Mouse (Mus musculus): ENCODE measurements around the gene Cep170.
"Not testable (repeated sequence)": the region's sequence is repeated elsewhere in the genome, so short reads cannot be mapped to it uniquely, and the experiment has no call there.

Gene Cep170

DNA sequence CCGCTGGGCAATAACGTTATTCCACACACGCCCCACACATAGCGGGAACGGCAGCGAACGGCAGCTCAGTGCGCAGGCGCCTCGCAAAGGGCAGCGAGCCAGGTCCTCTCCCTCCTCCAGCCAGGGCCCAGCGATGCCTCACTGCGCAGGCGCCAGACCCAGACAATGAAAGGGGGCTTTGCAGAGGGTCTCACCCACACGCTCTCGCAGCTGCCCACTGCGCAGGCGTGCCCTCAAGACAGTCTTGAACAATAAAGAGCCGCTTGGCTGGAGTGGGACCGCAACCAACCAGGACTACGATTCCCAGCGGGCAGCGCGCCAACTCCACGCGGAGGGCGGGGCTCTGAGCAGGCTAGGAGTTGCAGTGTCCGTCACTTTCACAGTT, at the start of gene Cep170:
Gene Cep170 (minus strand): TSS at position 32 of the 385 bp plus-strand sequence.
- peak; percentile 100 for DNase-seq

DNA sequence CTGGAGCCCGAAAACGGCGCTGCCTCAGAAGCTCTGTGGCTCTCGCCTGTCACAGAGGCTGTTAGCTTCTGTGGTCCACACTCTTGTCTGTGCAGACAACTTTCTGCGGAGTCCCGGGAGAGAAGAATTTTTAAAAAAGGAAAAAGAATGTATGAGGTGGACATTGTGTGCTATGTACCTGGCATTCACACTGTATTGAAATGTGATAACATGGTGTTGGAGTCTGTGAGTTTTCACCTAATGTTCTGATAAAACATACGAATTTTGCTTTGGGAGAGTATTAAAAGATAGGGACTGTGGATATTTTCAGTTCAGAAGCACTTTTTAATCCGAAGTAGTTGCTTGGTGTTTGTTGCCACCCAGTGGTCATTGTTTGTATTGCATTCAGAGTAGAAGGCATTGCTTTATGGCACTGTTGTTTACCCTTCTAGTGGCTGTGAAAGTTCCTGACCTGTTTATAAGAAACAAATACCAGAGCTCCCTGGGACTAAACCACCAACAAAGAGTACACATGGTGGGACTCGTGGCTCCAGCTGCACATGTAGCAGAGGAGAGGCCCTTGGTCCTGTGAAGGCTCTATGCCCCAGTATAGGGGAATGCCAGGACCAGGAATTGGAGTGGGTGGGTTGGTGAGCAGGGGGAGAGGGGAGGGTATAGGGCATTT, 48.2 kb upstream of the Cep170 start:
- DNase-seq: no peak

DNA sequence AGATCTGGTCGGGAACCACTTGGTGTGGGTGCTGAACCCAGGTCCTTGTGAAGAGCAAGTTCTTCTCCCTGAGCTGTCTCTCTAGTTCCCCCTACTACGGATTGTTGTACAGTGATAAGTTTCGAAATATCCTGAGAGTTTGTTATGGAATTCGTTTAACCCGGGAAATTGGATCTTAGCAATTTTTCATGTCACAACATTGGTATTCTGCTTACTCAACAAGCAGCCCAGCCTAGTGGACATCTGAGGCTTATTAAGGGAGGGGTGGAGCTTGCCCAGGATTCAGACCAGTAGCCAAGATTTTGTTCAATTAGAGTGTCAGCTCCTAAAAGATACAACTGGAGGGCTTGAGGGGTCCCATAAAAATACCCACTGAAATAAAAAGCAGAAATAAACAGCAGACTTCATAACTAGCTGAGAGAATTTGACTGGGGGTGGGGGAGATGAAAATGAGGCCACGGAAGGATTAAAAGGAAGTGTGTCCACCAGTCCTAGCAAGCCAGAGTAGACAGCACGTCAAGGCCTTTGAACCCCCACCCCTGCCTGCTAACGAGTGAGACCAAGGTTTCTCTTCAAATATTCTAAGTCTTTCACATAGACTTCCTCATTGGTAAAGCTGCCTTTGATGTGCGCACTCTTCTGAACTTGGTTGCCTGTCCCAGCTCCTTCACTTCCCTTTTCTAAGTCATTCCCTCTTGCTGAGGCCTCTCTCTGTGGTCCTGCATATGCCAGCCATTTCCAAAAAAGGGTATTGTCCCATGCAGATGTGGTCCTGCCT, 39.1 kb upstream of the Cep170 start:
- peak; percentile 90 for DNase-seq

DNA sequence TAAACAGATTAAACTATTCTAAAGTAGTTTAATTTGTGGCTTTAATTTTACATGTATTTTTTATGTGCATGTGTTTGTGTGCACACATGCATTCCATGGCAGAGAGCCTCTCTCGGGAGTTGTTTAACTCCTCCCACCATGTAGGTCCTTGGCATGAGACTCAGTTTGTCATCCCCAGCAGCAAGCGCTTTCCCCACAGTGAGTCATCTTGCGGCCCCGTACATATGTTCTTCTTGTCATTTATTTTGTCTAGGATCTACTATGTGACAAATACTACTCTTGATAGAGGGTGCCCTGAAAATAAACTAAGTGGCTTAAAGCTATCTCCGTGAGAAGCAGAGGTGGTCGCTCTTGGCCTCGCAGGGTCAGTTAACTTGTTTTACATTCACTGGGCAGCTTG, 37.5 kb upstream of the Cep170 start:
- peak; percentile 74 for DNase-seq

DNA sequence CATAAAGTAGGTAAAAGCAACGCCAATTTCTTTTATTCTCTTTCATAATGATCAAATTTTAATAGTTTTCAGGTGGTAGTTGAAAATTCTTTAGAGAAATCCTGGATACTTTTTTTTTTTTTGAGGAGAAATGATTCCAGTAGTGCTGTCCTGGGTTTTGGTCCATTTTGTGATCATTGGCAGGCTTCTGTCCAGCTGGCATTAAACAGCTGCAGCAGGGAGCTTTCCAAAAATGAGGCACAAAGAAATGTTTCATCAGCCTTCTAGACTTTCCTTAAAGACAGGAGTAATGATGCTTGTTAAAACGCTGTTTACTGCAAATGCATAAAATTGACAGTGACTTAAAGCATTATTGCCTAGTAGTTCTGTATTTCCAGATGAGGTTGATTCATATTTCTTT, 35.5 kb upstream of the Cep170 start:
- DNase-seq: peak; percentile 85

DNA sequence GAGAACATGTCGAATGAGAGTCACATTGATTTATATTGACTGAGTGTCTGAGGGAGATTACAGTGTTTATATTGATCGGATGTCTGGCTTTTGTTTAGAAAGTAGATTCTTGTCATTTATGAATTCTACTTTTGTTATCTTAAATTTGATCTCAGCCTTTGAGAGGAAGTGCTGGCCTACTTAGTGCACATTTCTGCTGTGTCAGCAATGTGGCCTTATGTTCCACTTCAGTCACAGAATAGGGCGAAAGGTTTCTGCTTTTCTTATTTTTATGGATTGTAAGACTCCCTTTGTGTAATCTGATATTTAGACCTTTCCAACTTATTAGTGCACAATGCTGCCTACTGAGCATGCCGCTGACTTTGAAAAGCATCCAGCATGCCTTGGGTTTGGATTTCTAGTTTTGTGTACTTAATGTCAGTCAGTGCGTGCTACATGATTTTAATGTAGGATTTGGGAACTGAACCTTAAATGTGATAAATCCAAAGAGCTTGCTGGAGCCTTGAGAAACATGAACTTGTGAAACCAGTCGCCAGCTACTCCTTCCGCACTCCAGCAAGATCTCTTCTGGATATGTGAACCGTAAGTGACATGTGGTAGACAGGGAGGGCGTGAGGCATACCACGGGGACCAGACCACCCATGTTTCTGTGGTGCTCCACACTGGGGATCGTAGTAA, 34.9 kb upstream of the Cep170 start:
- peak; percentile 75 for DNase-seq

DNA sequence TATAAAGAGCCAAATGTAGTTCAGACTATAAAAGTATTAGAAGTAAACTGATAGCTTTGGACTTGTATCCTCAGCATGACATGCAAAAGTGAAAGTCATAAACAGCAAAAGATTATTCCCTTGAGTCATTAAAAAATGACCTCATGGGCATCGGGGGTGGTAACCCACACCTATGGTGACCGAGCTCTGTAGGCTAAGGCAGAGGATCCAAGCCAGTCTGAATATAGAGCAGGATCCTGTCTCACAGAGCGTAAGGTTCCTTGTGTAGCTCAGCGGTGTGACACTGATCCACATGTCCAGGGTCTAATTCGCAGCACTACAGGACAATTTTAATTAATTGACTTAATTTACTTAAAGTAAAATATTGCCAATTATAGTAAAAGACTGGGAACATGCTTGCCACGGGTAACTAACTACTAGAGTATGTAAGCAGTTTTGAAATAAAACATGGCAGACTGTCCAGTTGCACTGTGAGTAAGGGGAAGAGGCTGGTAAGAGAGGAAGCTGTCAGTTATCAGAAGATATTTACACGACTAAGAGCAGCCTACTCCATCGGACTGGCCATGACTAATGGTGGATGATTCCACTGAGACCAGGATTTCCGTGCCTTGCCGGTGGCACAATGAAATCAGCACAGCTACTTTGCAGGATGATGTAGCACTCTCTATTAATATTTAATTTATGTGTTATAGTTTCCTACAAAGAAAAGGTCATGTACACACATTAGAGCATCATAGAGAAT, 33.4 kb upstream of the Cep170 start:
- DNase-seq: peak; percentile 50

DNA sequence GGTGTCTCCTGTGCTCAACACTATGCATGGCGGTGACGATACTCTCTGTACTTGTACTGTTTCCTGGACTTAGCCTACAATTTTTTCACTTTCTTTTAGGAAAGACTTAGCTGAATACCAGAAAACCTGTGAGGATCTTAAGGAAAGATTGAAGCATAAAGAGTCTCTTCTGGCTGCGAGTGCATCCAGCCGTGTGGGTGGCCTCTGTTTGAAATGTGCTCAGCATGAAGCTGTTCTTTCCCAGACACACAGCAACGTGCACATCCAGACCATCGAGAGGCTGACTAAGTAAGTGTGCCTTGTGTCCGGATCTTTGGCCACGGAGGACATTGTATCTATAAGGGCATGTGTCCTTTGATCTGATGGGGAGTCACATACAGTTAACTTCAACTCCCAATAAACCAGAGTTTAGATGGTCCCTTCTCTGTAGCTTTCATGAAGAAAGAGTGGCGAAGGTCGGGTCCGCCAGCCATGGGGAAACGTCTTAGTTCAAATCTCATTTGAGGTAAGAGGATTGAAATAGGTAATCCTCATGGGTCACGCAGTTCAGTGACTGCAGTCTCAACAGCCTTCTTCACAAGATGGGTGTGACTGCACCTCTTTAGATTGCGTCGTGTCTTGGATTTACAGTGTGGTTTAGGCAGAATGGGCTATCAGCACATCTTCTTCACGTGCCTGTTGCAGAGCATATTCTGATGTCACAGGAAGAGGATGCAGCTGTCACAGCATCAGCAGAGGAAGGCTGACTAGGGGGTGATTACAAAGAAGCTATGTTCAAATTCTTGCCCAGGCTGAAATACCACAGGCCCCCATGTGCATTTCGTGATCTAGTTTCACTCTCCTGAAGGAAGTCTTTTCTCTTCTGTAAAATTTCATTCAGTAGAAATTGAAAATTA, 31.5 kb upstream of the Cep170 start:
- peak; percentile 31 for DNase-seq

DNA sequence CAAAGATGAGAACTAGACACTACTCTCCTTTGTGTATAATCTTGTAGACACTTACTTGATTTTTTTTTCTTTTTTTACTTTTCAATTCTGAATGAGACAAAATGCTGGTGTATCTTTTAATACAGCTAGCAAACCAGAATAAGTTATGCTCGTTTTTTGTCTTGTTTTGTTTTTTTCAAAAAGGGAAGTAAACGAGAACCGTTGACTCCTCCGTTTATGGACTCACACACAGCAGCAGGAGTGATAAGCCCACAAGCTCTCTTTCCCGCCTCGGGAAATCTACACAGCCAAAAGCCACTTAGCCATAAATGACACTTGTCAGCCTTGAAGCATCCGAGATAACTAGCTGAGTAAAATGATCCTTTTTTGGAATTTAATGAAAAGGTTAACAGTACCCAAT, 22.7 kb upstream of the Cep170 start:
- not testable (repeated sequence) for DNase-seq

DNA sequence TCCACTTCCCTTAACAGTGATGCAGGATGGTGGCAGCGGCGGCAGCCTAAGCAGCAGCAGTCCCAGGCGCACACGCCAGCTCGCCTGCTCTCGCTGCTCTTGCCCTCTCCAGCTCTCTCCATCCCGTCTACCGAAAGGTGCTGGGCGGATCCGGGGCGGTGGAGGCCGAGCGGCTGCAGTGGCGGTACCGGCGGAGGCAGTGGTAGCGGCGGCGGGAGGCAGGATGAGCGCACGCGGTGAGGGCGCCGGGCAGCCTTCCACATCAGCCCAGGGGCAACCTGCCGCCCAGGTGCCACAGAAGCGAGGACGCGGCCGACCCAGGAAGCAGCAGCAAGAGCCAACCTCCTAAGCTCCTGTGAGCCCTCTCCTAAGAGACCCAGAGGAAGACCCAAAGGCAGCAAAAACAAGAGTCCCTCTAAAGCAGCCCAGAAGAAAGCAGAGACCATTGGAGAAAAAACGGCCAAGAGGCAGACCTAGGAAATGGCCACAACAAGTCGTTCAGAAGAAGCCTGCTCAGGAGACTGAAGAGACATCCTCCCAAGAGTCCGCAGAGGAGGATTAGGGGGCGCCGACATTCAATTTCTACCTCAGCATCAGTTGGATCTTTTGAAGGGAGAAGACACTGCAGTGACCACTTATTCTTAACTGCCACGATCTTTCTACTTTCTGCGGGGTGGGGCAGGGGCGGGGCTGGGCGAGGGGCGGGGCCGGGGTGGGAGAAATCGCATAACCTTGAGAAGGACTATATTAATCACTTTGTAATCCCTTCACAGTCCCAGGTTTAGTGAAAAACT, 21.8 kb upstream of the Cep170 start:
- peak; percentile 91 for DNase-seq

DNA sequence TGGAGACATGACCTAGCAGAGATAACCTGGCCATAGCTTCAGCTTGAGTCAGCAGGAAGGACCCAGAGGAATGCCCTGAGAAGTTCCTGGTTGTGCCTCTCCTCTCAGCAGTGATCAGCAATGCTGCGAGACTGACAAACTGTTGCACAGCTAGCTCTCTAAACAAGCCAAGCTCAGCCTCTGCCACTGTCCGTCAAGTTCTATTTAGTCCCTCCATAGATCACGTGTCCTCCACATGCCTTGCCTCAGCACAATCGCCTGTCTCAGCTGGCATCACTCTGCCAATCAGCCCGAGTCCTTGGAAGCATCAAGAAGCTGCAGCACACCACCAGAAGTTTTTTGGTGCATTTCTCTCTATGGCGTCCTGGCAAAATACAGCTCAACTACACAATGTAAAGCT, 21.0 kb upstream of the Cep170 start:
- peak; percentile 96 for DNase-seq

DNA sequence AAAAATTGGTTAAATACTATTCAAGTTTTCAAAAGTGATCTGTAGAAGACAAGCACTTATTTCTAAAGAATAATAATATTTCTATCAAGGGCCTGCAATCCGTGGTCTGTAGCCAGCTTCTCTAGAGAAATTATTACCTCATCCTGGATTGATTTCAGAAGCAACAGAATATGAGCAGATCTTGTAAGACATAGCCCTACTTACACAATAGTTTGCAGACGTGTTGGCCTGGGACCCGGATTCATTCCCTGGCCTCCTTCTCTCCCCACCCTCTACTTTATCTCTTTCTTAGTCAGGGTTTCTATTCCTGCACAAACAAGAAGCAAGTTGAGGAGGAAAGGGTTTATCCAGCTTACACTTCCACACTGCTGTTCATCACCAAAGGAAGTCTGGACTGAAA, 20.1 kb upstream of the Cep170 start:
- DNase-seq: peak; percentile 96

DNA sequence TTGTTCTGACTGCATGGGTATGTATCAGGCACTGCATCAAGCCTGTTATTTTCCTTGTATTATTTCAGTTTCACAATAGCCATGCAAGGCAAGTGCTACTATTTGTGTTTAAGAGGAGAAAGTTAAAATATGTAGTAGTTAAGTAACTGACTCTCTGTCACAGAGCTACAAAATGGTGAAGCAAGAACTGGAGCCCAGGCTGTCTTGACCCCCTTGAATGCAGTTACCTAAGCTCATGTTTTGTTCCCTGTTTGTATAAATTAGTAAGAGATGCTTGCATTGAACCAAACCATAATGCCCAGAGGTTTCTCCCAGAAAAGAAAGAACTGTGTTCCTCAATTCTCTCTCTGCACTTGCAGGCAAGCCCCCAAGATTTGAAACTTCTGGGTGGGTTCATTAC, 19.4 kb upstream of the Cep170 start:
- no peak for DNase-seq

DNA sequence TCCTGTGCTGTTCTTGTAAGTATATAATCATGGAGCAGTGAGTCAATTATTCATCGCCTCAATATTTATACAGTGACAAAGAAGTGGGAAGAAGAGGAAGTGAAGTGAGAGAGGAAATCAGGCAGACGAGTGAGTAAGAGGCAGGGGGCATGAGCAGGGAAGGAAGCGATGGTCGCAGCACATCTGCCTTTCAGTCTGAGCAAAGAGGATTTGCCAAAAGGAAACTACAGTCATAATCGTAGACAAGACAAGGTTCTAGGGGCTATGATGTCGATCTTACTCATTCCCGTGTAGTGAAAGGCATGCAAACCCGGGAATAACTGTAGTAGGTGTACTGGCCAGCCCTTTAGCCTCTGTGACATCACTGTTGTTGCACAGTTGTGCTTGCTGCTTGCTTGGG, 18.7 kb upstream of the Cep170 start:
- no peak for DNase-seq

DNA sequence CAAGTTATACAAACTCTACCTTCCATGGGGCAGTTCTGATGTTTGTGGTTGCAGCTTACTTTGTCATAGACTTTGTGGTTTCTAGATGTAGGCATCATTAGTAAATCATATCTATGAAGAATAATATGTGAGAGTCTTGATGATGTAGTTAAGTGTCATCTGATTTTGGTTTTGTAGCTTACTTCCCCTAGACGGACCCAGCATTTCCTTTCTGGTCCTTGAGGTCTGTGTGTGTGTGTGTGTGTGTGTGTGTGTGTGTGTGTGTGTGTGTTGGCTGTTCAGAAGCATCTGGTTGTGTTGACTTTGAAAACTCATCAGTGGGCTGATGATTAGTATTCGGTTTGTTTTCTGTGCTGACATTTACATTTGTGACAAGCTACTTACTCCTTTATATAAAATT, 18.2 kb upstream of the Cep170 start:
- DNase-seq: no peak

DNA sequence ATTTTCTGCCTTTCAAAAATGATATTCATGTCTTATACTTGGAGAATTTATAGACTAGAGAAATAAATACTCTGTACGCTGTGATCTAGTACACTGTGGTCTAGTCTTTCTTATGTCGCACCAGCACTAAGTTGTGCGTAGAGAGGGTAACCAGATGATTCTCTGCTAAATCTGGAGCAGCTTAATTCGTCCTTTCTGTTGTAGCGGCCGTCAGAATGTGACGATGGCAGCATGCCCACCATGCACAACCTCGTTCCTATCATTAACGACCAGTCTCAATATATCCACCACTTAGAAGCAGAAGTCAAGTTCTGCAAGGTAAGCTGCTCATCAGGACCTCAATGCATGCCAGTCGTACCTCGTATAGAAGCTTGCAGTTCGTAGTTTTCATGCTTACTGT, 14.8 kb upstream of the Cep170 start:
- DNase-seq: no peak

DNA sequence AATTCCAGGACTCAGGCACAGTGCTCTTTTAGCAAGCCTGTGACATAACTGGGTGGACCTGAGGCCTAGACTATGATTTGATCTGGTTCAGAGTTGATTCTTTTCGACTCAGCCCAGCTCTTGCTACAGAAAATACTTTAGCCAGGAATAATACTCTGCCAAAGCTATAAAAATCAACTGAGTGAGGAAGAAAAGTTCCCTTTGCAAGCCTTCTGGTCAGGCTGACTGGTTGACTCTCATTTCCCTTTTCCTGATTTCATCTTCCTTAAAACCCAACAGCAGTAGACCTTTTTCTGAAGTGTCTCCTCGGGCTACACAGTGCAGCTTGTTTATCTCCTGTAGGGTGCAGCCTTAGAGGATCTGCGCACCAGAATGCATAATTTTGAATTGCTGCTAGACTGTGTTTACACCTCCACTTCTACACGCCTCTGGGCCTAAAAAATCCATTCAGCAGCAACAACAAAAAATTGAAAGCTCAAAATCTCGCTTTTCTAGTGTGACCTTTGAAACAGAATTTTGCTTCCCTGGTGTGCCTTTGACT, 14.1 kb upstream of the Cep170 start:
- DNase-seq: peak; percentile 91

DNA sequence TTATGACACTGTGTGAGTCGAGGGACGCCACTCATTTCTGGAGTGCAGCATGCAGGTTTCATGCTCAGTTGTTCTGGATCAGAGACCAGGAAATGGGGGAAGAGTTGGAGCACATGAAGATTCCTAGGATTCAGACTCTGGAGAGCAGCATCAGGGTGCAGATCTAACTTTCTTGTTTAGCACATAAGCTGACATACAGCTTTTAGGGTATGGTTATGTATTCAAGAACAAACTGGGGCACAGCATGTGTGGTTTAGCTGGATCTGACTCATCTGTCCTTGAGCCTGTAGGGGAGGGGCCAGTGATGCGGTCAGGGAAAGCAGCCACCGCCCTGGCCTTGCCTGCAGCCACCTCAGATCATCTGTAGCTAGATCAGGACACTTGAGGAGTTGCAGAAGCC, 13.5 kb upstream of the Cep170 start:
- peak; percentile 97 for DNase-seq

DNA sequence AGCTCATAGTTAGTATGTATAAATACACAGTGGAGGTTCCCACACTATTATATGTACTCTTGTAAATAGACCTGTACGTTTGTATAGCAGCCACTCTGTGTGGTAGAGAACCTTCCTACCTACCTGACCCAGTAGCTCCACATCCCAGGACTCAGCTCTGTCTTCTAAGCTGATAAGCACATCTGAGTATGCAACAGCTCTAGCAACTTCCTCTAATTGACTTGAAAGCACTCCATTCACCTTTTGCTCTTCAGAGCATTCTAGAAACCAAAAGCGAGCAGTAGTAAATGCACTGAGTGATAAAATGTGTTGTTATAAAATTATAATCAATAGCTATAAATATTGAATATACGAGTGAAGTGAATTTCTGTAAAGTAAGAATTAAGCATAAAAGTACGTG, 13.1 kb upstream of the Cep170 start:
- DNase-seq: no peak

DNA sequence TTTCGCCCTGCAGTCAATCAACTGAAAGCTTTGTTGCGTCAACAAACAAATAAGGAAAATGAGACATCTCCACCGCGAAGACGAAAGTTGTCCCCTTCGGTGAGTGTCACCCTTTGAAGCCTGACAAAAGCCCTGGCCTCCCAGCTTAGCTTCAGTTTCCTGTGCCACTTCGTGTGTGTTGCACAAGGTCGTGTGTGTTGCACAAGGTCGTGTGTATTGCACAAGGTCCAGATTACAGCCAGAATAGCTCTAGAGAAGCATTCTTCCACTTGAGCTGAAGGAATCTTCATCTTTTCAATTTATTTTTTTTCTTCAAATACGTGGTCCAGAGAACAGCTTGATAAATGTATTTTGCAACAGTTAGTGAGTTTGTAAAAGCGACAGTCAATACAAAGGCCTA, 12.3 kb upstream of the Cep170 start:
- DNase-seq: no peak

DNA sequence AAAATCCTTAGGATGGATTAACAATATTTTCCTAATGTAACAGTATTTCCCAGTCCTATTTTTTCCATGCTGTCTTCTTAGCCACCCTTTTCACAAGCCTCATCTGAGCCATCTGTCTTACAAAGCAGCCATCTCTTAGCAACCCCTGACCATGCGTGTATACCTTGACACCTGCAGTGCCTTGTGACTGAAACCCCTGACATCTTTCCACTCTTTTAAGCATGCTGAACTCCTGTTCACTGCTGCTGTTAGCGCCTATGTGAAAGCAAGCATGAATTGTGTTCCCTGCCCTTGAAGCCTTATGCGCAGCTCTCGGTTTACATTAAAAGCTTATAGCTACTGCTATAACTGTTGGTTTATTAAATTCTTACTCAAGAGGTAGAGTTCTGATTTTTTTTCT, 11.2 kb upstream of the Cep170 start:
- no peak for DNase-seq
